Mouse (Mus musculus) 416B (cell line): Measurements from ENCODE around the gene Fkbp9.
"Not testable (repeated sequence)": the region's sequence is repeated elsewhere in the genome, so short reads cannot be mapped to it uniquely, and the experiment has no call there.

Experiments used
- DNase-seq: peaks from one replicate; pipeline ENCODE4 v3.0.0; 2011; ENCODE audit warnings: low read depth

The Fkbp9 gene

DNA sequence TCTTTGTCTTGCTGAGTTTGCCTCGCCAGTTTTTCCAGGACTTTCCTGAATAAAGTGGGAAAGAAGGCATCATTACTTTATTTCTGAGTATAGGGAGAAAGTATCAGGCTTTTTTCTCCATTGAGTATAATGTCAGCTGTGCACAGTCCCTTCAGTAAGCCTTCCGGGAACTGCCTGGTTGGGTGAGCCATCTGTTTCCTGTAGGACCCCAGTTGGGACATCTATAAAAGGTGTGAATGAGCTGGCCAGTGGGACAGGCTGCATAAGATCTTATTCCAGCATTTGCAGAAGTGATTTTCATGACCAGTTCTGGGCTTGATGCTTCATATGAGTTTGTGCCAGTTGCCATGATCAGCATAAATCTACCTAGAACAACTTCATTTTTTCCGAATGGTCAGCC lies 11.4 kb downstream of the Fkbp9 start:
- DNase-seq = no peak

DNA sequence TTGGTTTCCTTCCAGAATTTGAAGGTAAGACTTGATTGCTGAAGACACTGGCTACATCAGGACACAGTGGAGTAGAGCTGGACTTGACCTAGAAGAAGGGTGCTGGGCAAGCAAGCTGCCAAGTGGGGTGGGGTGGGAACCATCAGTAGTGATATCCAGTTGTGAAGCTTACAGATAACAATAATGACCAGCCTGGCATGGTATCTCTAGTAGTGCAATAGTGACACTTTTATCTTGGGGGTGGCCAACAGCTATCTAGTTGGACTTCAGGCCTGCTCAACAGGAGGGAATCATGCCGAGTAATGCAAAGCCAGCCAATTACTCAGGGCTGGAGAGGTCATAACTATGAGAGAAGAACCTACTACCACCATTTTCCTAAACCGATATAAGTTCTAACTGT lies 12.5 kb downstream of the Fkbp9 start:
- no peak for DNase-seq

DNA sequence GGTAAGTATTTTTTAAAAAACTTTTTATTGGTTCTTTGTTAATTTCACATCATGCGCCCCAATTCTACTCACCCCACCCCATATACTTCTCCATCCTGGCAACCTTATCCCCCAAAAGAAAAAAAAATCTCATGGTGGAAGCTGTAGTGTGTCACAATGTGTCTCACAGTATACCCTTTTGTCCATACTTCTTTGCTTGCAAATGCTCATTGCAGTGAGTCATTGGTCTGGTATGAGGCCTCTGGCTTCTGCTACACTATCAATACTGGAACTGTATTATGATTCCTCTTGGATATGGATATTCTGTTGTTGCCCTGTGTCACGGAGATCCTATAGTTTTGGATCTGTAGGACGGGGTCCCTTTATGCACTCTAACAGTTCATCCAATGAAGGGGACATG lies 17.1 kb downstream of the Fkbp9 start:
- DNase-seq = no peak

DNA sequence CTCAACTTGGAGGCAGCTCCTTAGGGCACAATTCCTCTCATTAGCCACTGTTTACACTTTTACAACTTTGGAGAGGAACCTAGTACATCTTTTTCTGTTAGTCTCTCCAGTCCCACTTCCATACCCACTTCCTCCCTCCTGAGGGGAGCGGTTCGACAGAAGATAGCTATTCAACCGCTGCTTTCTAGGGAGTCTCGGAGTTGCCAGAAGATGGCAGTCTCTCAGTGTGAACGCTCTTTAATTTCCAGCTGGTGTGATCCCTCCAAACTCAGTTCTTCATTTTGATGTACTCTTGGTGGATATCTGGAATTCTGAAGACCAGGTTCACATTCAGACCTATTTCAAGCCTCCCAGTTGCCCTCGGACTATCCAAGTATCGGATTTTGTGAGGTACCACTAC lies 18.5 kb downstream of the Fkbp9 start:
- peak; percentile 65 for DNase-seq

DNA sequence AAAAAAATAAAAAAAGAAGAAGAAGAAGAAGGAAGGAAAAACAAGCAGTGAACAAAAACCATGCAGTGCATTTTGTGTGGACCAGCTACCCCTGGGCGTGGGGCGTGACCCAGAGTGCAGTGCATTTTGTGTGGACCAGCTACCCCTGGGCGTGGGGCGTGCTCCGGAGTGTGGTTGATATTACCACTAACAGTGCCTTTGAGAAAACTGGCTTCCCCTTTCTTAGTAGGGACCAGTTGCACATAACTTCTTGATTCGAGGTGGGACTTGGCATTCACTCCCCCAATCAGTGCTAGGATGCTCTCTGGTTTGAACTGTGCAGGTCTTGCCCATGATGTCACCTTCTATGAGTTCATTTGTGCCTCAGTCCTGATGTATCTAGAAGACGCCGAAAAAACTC lies 22.9 kb downstream of the Fkbp9 start:
- DNase-seq = no peak

DNA sequence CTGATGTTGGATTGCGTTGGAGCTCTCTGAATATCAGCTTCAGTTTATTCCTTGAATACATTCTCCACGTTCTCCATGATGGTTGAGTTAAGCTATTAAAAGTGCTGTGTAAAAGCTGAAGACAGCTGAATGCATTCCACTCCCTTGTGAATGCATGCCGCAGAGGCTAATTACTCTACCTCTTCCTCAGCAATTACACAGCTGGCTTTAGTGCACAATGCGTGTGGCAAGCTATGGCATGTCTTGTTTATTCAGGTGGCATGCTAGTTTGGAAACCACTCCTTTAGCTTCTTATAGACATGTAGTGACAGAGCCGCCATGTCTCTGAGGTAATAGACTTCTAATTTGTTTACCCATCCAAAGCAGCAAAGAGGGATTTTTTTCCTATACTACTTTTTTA lies 24.9 kb downstream of the Fkbp9 start:
- DNase-seq = no peak

DNA sequence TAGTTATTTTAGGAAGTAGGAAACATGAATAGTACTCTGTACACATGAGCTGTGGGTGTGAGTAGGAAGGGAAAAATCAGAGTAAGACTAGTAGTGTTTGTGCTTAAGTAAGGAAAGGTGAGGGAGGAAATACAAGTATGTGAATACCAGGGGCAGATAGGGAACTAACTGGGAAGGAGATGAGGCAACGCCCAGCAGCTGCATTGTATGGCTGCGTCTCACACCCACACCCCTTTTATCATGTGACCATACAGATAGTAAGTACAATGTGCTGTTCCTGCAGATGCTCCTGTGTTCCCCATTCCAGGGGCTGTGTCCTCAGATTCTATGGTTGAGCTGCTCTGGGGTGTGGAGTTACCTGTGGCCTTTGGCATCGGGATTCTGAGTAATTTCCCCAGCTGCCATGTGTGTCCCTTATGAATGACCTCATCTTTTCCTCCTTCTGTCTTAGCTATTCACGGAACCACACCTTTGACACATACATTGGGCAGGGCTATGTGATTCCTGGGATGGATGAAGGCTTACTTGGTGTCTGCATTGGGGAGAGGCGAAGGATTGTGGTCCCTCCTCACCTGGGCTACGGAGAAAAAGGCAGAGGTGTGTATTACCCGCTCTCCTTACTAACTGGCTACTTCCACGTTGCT lies 28.5 kb downstream of the Fkbp9 start:
- no peak for DNase-seq

DNA sequence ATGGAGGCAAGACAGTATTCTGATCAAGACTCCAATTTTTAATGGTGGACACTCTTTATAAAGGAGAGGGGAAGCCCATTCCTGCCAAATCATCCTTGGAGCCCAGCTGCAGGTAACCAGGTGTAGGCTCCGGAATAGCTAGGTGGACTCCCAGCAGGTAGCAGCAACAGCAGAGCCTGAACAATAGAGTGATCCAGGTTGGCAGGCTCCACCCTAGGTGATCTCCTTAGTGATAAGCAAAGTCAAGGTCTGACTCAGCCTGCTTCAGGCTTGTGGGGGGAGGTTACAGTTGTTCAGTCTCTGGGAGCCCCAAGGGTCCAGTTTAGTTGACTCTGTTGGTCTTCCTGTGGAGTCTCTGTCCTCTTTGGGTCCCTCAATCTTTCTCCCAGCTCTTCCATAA lies 35.0 kb downstream of the Fkbp9 start:
- DNase-seq = not testable (repeated sequence)

DNA sequence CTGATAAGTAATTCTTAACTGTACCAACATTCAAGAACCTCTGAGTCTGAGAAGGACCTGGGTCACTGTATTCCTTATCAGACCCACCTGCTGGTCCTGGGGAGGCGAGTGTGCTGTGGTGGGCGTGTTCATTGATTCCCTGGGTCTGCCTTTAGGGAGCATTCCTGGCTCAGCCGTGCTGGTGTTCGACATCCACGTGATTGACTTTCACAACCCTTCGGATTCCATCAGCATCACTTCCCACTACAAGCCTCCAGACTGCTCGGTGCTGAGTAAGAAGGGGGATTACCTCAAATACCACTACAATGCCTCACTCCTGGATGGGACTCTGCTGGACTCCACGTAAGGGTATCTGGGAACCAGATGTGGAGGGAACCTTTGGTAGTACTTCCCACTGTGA lies 36.7 kb downstream of the Fkbp9 start:
- DNase-seq = no peak

DNA sequence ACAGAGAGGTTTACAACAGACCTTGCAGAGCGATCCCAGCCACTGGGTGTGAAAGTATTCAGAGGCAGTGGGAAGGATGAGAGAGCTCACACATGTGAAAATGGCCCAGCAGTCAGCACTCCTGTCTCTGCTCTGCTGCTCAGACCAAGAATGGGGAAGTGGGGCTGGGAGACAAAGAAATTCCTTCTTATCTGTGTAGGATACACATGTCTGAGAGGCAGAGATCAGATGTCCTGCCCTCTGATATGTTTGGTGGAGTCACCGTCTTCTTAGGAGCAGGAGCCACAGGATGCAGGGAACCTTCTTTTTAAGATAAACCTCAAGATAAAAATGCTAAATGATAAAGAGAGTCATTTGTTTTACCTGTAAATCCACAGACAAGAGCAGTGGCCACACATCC lies 38.2 kb downstream of the Fkbp9 start:
- peak; percentile 51 for DNase-seq

DNA sequence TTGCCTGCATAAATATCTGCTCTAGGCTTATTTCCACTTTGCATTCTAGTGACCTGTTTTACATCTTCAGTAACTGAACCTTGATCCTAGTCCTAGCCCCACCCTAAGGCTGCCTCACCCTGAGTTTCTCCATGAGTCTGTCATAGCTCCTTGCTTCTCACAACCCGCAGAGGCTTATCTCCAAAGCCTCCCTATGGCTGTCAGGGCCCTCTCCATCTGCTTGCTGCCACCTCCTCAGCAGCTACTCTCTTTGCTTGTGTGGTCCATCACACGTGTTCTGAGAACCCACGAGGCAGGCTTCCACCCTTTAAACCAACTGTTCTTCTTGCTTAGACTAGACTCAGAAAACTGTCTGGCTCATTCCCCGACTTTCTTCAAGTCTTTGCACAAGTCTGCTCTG lies 45.0 kb downstream of the Fkbp9 start:
- DNase-seq = no peak

DNA sequence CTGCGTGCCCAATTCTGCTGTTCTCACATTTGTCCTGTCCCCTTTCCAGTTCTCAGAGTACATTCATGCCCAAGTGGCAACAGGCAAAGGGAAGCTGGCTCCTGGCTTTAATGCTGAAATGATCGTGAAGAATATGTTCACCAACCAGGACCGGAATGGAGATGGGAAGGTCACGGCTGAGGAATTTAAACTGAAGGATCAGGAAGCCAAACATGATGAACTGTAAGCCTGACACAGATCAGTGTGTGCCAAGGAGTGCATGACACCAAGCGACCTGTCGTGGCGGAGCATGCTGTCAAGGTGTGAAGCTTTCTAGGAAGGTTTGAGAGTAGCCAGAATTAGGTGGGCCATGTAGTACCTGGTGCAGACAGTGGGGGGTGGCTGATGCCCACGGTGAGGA lies 46.1 kb downstream of the Fkbp9 start:
- DNase-seq = no peak

DNA sequence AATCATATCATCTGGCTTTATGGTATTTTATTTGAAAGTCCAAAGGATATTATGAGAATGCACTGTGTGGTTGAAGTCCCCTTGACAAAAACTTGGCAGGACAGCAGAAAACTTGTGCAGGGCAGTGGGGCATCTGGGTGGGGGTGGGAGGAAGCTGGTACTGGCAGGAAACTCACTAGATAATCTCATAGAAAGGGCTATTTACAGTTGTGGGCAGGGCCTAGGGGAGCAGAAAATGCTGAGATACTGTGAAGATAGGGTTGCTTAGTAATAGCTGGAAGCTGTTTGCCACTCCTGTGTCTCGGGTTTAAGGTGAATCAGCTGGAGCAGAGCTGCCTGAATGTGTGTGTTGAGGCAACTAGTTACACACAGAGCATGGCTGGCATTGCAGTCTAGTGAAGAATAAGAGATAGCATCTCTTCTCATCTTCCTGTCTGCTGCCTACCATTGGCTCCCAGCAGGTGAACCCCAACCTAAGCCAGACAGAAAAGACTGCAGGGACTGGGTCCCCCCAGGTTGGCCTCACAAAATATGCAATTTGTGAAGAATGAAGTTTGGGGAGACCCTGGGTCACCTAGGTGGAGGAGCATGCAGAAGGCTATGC lies 47.6 kb downstream of the Fkbp9 start:
- peak; percentile 94 for DNase-seq

DNA sequence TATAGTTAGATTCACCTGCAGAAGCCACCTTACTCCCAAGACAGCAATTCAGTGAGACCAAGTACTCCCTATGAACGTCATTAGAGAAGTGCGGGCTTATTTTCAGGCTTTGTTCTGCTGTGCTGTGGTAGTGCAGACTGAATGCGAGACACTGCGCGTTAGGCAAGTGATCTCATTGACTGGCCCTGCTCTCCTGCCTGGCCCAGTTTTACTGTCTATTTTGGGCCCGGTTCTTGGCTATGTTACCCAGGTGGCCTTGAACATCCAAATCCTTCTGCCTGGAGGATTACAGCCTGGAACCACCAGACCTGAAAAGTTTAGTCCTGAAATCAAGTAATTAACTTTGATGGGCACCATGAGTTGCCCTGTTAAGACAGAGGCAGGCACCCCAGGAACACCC lies 56.7 kb downstream of the Fkbp9 start:
- DNase-seq = no peak

DNA sequence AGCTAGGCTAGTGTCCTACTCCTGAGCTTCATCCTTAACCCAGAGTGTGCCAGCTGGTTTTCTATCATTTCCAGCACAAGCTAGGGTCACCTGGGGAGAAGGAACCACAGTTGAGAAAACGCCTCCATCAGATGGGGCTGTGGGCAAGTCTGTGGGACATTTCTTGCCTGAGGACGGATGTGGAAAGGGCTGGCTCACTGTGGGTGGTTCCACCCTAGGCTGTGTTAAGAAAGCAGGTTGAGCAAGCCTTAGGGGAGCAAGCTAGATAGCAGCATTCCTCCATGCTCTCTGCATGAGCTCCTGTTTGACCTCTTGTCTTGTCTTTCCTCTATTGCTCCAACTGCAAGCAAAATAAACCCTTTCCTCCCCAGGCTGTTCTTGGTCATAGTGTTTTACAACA lies 58.9 kb downstream of the Fkbp9 start:
- peak; percentile 56 for DNase-seq

DNA sequence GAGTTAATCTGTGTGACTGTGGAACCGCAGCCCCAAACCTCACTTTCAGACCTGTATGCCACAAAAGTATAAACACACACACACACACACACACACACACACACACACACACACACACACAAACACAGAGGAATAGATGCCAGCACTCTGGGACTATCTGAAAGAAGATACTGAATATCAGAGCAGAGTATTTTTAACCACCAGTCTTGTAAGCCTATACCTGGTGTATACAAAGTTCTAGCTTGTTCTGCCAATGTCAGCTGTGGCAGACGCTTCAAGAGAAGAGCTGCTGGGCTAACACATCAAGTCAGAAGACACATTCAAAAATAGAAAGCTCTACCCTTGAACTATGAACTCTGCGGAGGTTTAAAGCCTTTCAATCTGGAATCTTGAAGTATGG lies 67.7 kb downstream of the Fkbp9 start:
- DNase-seq = no peak

DNA sequence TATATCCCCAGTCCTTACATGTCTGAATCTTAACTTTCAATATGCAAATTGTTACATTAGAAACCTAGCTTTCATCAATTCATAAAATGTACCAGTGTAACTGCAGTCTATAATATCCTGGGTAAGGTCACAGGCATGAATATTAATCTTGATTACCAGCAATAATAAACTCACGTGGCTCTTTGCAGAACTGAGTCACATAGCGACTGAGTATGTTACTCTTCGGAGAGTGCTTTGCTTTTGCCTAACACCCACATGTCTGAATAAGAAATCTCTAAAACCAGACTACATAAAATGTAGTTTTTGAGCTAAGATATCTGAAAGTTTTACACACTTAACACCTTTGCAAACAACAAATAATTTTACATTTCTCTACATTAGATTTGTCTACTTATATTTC lies 69.5 kb downstream of the Fkbp9 start:
- no peak for DNase-seq

DNA sequence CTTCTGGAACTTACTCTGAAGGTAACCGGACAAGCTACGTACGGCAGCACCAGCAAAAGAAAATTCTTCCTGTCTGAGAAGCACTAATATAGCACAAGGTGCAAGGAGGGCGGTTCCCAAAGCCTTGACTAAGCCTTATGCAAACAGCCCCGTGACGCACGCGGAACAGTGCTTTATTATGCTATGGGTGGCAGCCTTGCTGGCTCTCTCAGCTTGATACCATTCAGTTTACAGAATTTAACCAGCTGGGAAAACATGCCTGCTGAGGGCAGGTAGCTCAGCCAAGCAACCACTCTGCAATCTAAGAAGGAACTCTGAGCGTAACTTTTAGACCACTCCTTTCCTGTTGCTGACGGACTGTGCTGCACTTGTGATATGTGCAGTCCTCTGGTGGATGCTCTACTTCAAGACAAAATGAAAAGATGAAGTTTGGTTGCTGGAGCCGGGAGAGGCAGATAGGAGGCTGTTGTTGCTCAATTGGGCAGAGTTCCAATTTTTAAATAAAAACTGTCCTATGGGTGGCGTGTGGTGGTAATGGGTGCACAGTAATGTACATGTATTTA lies 70.0 kb downstream of the Fkbp9 start:
- peak; percentile 88 for DNase-seq

DNA sequence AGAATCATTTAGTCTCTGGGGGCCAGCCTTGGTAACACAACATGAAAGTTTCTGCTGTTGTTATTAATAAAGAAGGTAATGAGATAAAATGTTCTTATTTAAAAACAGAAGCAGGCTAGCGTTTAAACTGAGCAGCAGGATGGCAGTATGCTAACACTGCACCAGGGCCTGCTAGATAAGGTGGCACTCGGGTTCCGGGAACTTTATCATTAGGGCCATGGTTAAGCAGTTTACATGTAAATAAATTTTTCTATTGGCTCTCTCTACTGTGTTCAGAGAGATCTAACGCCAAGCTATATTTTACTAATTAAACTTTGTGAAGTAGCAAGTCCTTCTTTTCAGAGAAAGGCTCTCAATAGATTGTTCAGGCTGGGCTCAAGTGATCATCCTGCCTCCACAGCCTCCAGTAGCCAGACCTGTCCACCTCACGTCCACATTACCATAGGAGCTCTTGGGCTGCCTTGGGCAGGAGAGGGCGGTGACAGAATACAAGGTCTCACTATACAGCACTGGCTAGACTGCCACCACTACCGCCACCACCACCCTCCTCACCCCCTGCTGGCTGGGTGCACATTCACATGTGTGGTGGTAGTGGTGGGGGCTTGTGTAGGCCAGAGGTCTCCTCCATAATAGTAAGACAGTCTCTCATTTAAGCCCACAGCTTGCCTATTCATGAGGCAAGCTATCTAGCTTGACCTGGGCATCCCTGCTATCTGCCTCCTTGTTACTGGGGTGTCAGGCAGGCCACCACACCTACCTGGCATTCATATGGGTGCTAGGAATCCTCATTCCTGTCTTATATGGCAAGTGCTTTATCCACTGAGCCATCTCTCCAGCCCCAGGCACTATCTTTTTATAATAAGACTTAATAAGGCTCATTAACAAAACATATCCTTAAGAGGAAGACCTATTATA lies 71.0 kb downstream of the Fkbp9 start:
- DNase-seq = no peak

DNA sequence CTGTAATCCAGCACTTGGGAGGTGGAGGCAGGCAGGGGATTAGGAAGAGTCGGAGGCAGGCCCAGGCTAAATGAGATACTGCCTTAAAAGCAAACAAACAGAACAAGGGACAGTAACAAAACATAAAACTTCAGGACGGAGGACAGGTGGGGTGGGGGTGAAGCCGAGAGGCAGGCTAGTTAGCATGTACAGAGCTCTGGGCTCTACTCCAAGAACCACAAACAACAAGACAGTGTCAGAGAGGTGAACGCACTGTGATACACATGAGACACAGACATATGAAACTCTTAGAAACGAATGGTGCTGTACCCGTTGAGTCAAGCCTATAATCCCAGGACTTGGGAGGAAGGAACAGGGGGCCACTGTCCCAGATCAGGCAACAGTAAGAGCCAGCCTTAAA lies 72.0 kb downstream of the Fkbp9 start:
- DNase-seq = no peak

DNA sequence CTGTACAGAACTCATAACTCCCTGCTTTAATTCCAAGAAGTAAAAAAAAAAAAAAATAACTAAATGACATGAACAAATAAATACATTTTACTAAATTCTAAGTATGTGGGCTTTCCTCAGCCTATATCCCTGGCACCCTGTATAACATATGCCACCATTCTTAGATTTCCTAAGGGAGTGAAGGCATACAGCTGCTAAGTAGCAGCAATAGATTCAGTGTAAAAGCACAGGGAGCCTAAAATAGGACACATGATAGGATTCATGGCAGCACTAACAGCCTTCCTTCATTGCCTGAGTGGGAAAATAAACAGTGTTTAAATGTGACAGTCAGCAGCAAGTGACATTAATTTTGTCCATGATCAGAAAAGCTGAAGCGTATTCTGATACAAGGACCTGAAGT lies 72.5 kb downstream of the Fkbp9 start:
- no peak for DNase-seq

DNA sequence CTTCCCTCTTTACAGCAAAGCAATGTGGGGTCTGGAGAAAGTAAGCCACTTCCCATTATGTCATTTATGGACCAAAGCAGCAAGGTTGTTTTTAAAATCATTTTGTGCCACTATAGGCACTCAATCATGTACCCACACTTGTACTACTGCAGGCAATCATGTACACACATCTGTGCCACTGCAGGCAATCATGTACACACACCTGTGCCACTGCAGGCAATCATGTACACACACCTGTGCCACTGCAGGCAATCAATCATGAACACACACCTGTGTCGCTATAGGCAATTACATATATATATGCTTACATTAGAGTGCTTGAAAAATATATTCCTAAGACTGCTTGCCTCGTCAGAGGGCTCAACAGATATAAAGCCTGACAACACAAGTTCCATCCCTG lies 73.1 kb downstream of the Fkbp9 start:
- DNase-seq = no peak

DNA sequence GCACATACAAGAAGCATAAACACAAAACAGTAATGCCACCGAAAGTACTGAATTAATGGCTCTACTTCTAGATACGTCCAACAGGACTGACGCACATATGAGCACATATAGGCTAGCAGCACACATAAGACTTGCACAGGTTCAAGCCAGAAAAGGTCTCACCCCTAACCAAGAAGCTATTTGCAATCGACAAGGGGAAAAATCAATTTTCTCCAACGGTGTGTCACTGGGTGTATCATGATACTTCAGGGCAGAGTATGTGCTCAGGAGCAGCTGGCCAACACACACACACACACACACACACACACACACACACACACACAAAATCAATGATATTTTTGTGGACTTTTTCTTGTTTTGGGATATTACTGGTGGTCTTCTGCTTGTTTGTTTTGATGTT lies 73.6 kb downstream of the Fkbp9 start:
- no peak for DNase-seq
